Mouse (Mus musculus): ENCODE measurements around the gene Col4a2. TPM values are rescaled to one million over a fixed set of nuclear protein-coding genes. Genes with fewer than 3 reads are reported as not detected.

The Col4a2 gene
- polyA plus RNA-seq, 1 experiment: 8.4 TPM

DNA sequence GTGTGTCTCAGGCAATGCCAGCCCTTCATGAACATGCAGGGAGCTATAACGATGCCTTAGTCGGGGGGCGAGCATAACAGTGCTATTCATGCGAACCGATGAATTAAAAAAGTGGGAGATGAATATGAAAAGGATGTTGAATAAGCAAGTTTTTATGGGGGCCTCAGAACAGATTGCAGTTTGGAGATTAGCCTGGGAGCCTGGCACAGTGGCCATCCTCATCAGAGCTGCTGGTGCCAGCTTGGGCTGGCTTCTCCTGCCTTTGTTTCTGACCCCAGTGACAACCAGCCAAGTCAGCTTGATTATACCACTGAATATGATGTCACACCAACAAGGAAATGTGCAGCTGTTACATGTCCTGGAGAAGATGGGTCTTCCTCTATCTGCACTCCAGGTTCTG is 23.7 kb downstream of the Col4a2 start:
- no peak overlapping the region for H3K27ac ChIP-seq (ENCODE audit: control insufficient read depth, insufficient read depth, low read depth, low read length)
- H3K4me1 ChIP-seq (ENCODE audit: control insufficient read depth, insufficient read depth, low read length): no peaks in the 10 kb centered on the region; the same call in 1 of the 2 replicates
- no peak overlapping the region for H3K4me3 ChIP-seq (ENCODE audit: control insufficient read depth, low read depth, low read length)
- no peaks in the 10 kb centered on the region for H3K27me3 ChIP-seq (ENCODE audit: control insufficient read depth, insufficient read depth, low read length)
- H3K36me3 ChIP-seq (ENCODE audit: control insufficient read depth, insufficient read depth, low read length): no peaks in the 10 kb centered on the region
- TF ChIP-seq POLR2A (IDR thresholded peaks at IDR 0.05; ENCODE audit: control insufficient read depth, low read depth, low read length) (no peak), CTCF (IDR thresholded peaks at IDR 0.05; ENCODE audit: control insufficient read depth, insufficient read depth, insufficient replicate concordance, low read depth, low read length) (no peak)

- no peak overlapping the region for H3K27ac ChIP-seq (ENCODE audit: control insufficient read depth, insufficient read depth, low read depth, low read length)
- H3K4me1 ChIP-seq (ENCODE audit: control insufficient read depth, insufficient read depth, low read length): no peaks in the 10 kb centered on the region; the same call in 1 of the 2 replicates
- no peak overlapping the region for H3K4me3 ChIP-seq (ENCODE audit: control insufficient read depth, low read depth, low read length)
These were observed 25.0 kb downstream of the Col4a2 start for GRCm38 (mm10) chr8:11337642-11338041.

DNA sequence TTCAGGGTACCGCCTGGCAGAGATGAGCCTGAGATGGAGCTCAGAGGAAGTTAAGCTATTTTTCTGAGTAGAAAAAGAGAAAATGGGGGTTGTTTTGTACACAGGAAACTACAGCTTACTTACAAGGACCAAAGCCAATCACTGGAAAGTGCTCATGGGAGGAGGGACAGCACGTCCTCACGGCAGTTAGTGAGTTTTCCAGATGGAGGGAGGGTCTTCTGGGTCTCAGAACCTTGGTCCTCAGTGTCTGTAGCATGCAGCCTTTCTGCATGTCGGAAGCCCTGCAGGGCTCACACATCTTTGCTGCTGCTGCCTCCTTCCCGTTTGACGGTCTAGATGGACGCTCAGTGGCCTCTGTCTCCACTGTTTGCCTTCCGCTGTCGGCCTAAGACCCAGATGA is 25.9 kb downstream of the Col4a2 start:
- Histone ChIP-seq H3K4me3 (ENCODE audit: control insufficient read depth, low read depth, low read length) (no peak overlapping the region), H3K27me3 (ENCODE audit: control insufficient read depth, insufficient read depth, low read length) (no peaks in the 10 kb centered on the region), H3K4me1 (ENCODE audit: control insufficient read depth, insufficient read depth, low read length) (no peaks in the 10 kb centered on the region; the same call in 1 of the 2 replicates), H3K27ac (ENCODE audit: control insufficient read depth, insufficient read depth, low read depth, low read length) (no peak overlapping the region), H3K36me3 (ENCODE audit: control insufficient read depth, insufficient read depth, low read length) (no peaks in the 10 kb centered on the region)
- TF ChIP-seq CTCF (IDR thresholded peaks at IDR 0.05; ENCODE audit: control insufficient read depth, insufficient read depth, insufficient replicate concordance, low read depth, low read length): no peak
- TF ChIP-seq POLR2A (IDR thresholded peaks at IDR 0.05; ENCODE audit: control insufficient read depth, low read depth, low read length): no peak

More at GRCm38 (mm10) chr8:11337642-11338041, 25.0 kb downstream of the Col4a2 start:
- TF ChIP-seq CTCF (IDR thresholded peaks at IDR 0.05; ENCODE audit: control insufficient read depth, insufficient read depth, insufficient replicate concordance, low read depth, low read length): no peak
- no peaks in the 10 kb centered on the region for H3K27me3 ChIP-seq (ENCODE audit: control insufficient read depth, insufficient read depth, low read length)
- no peaks in the 10 kb centered on the region for H3K36me3 ChIP-seq (ENCODE audit: control insufficient read depth, insufficient read depth, low read length)

GRCm38 (mm10) chr8:11340310-11341110 is 27.9 kb downstream of the Col4a2 start:
- H3K27me3 ChIP-seq (ENCODE audit: control insufficient read depth, insufficient read depth, low read length): no peaks in the 10 kb centered on the region
- TF ChIP-seq CTCF (IDR thresholded peaks at IDR 0.05; ENCODE audit: control insufficient read depth, insufficient read depth, insufficient replicate concordance, low read depth, low read length) (no peak), POLR2A (IDR thresholded peaks at IDR 0.05; ENCODE audit: control insufficient read depth, low read depth, low read length) (no peak)
- no peaks in the 10 kb centered on the region for H3K4me1 ChIP-seq (ENCODE audit: control insufficient read depth, insufficient read depth, low read length)
- H3K36me3 ChIP-seq (ENCODE audit: control insufficient read depth, insufficient read depth, low read length): no peaks in the 10 kb centered on the region
- no peak overlapping the region for H3K4me3 ChIP-seq (ENCODE audit: control insufficient read depth, low read depth, low read length)
- no peak overlapping the region for H3K27ac ChIP-seq (ENCODE audit: control insufficient read depth, insufficient read depth, low read depth, low read length)

DNA sequence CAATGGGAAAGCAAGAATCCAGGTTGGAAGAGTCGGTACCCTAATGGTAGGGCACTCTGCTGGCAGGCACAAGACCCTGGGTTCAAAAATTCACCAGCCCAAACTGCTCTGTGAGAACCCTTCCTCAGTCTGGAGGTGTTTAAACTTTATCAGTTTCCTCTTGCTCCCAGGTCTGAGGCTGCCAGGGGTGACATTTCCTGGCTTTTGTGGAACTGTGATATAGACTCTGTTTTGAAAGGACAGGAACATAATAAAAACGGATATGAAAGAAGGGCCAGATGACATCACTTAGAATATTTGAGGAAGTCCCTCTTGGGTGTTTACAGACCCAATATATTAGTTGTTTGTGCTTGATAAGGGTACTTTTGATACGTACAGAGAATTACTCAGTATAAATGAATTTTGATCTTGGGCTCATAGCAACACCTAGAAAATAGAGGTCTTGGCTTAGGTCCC is 28.5 kb downstream of the Col4a2 start:
- Histone ChIP-seq H3K4me3 (ENCODE audit: control insufficient read depth, low read depth, low read length) (no peak overlapping the region), H3K4me1 (ENCODE audit: control insufficient read depth, insufficient read depth, low read length) (no peaks in the 10 kb centered on the region), H3K27ac (ENCODE audit: control insufficient read depth, insufficient read depth, low read depth, low read length) (no peak overlapping the region), H3K27me3 (ENCODE audit: control insufficient read depth, insufficient read depth, low read length) (no peaks in the 10 kb centered on the region), H3K36me3 (ENCODE audit: control insufficient read depth, insufficient read depth, low read length) (no peaks in the 10 kb centered on the region)
- TF ChIP-seq POLR2A (IDR thresholded peaks at IDR 0.05; ENCODE audit: control insufficient read depth, low read depth, low read length) (no peak), CTCF (IDR thresholded peaks at IDR 0.05; ENCODE audit: control insufficient read depth, insufficient read depth, insufficient replicate concordance, low read depth, low read length) (no peak)

DNA sequence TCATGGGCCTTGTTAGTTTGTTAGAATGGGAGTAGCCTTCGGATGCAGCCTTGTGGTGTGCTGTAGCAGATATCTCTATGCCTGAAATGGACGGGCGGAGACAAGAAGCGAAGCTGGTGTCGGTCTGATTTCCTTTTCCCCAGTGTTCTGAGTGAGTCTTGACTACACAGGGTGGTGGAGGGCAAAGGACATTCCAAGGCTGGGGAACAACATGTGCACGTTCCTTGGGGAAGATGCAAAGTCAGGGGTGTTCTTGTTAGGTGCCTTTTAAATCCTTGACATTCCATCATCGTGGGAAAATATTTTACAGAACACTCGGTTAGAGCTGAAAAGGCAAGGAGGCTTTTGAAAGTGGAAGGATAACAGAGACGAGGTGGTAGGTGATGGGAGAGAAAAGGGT is 31.9 kb downstream of the Col4a2 start:
- no peak for TF ChIP-seq POLR2A (IDR thresholded peaks at IDR 0.05; ENCODE audit: control insufficient read depth, low read depth, low read length)
- TF ChIP-seq CTCF (IDR thresholded peaks at IDR 0.05; ENCODE audit: control insufficient read depth, insufficient read depth, insufficient replicate concordance, low read depth, low read length): no peak
- H3K4me1 ChIP-seq (ENCODE audit: control insufficient read depth, insufficient read depth, low read length): no peaks in the 10 kb centered on the region
- H3K27ac ChIP-seq (ENCODE audit: control insufficient read depth, insufficient read depth, low read depth, low read length): peak overlapping the region; percentile 26; the same call in 1 of the 2 replicates
- no peaks in the 10 kb centered on the region for H3K27me3 ChIP-seq (ENCODE audit: control insufficient read depth, insufficient read depth, low read length)
- H3K36me3 ChIP-seq (ENCODE audit: control insufficient read depth, insufficient read depth, low read length): no peaks in the 10 kb centered on the region
- H3K4me3 ChIP-seq (ENCODE audit: control insufficient read depth, low read depth, low read length): no peak overlapping the region

DNA sequence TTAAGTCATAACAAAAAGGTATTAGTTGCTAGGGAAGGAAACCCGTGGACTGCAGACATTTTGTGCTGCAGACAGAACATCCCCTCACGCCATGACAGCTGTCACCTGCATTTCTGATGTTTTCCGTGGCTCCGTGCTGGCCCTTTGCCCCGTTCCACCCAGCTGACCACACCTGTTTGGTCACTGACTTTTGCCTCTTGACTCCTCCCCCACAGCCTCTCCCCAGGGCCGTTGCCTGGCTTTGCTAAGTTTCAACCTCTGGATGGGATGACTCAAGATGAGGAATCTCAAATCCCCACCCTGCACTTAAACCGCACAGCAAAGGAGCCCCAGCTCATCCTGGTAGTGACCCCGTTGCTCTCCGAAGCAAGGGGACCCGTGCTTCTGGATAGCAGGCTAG is 33.6 kb downstream of the Col4a2 start:
- no peaks in the 10 kb centered on the region for H3K27me3 ChIP-seq (ENCODE audit: control insufficient read depth, insufficient read depth, low read length)
- H3K4me3 ChIP-seq (ENCODE audit: control insufficient read depth, low read depth, low read length): no peak overlapping the region
- H3K27ac ChIP-seq (ENCODE audit: control insufficient read depth, insufficient read depth, low read depth, low read length): no peak overlapping the region
- no peak for TF ChIP-seq CTCF (IDR thresholded peaks at IDR 0.05; ENCODE audit: control insufficient read depth, insufficient read depth, insufficient replicate concordance, low read depth, low read length)
- H3K36me3 ChIP-seq (ENCODE audit: control insufficient read depth, insufficient read depth, low read length): no peaks in the 10 kb centered on the region
- H3K4me1 ChIP-seq (ENCODE audit: control insufficient read depth, insufficient read depth, low read length): no peaks in the 10 kb centered on the region
